Mouse (Mus musculus) cortical plate, adult 2 months (tissue): ENCODE results near the gene Prr13.

Source experiments
- CTCF ChIP-seq: fragments of 200-500 bp; IDR thresholded peaks from 2 replicates; pipeline ENCODE4 v1.5.1; 2011; ENCODE audit warnings: mild to moderate bottlenecking, control low read depth, low read length; ENCODE audit not compliant: insufficient read depth; ENCODE audit errors: extremely low read depth
- POLR2A ChIP-seq: fragments of 200-500 bp; IDR thresholded peaks from 2 replicates; pipeline ENCODE4 v1.6.1; 2011; ENCODE audit warnings: mild to moderate bottlenecking, low read length, control low read depth; ENCODE audit not compliant: insufficient read depth; ENCODE audit errors: extremely low read depth

DNA sequence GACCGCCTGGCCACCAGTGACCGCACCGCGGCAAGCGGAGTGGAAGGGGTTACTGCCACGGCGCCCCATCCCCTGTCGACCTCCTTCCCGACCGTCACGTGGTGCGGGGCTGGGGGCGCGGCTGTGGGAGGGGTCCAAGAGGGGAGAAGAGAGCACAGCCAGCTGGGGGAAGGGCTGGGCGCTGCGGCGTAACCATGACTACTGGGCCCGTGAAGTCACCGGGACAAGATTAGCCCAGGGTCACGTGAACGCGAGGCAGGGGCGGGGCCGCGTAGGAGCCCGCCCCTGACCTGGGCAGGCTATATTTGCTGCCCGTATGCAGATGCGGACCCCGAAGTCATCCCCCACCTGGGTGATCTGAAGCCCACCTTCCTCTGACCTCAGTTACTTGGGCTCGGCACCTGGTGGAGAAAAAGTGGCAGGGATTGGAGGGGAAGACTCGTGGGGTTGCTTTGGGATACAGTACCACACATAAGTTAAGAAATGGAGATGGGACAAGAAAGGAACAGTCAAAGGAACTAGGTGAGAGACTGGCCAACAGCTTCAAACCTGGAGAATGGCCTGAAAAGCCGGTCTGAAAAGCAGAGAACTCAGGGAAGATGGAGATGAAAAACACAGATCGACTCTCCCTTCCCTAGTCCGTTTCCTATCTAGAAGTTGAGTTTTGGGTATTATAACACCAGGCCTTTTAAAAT is 51.9 kb downstream of the Prr13 start:
- no peak for TF ChIP-seq CTCF
- TF ChIP-seq POLR2A = 0 out of 2 replicates have a peak, but pooled peaks have one; percentile 11
